Mouse (Mus musculus) naive thymus-derived CD4-positive, alpha-beta T cell, adult 2 months (primary cell): ENCODE results near the gene Pabpc4.
A peak's percentile ranks its signal among the peaks of the same experiment; 100 is the strongest.

Source experiments
- DNase-seq: peaks from one replicate; pipeline ENCODE4 v3.0.0-alpha.2; 2011; ENCODE audit warnings: low read depth

The Pabpc4 gene

GRCm38 (mm10) chr4:123261721-123262401 lies at the start of gene Pabpc4:
Pabpc4 (plus strand) TSS chr4:123262351.
- no peak for DNase-seq

- no peak for DNase-seq
These were observed 48.2 kb upstream of the Pabpc4 start for GRCm38 (mm10) chr4:123213975-123214374.

GRCm38 (mm10) chr4:123215367-123215766 lies 46.8 kb upstream of the Pabpc4 start:
- no peak for DNase-seq

GRCm38 (mm10) chr4:123216782-123217181 lies 45.4 kb upstream of the Pabpc4 start:
- DNase-seq, result peak; percentile 49

GRCm38 (mm10) chr4:123219720-123220357 lies 42.3 kb upstream of the Pabpc4 start:
- peak; percentile 50 for DNase-seq

- DNase-seq, result no peak
These were observed 41.5 kb upstream of the Pabpc4 start for GRCm38 (mm10) chr4:123220637-123221036.

- DNase-seq, result peak; percentile 26
These were observed 38.8 kb upstream of the Pabpc4 start for GRCm38 (mm10) chr4:123223309-123223708.

GRCm38 (mm10) chr4:123225718-123226403 lies 36.3 kb upstream of the Pabpc4 start:
- DNase-seq, result no peak

GRCm38 (mm10) chr4:123227707-123228106 lies 34.4 kb upstream of the Pabpc4 start:
- DNase-seq, result no peak

- DNase-seq, result no peak
These were observed 33.9 kb upstream of the Pabpc4 start for GRCm38 (mm10) chr4:123228270-123228669.

- no peak for DNase-seq
These were observed 33.0 kb upstream of the Pabpc4 start for GRCm38 (mm10) chr4:123229166-123229565.

GRCm38 (mm10) chr4:123232841-123233240 lies 29.3 kb upstream of the Pabpc4 start:
- DNase-seq, result no peak

GRCm38 (mm10) chr4:123233492-123234084 lies 28.6 kb upstream of the Pabpc4 start, which contains the start of gene Heyl:
Heyl (plus strand) TSS chr4:123233556.
- no peak for DNase-seq

- no peak for DNase-seq
These were observed 26.2 kb upstream of the Pabpc4 start for GRCm38 (mm10) chr4:123235835-123236430.

- no peak for DNase-seq
These were observed 25.6 kb upstream of the Pabpc4 start for GRCm38 (mm10) chr4:123236431-123237031.

GRCm38 (mm10) chr4:123237386-123238266 lies 24.5 kb upstream of the Pabpc4 start:
- DNase-seq, result no peak

- no peak for DNase-seq
These were observed 22.6 kb upstream of the Pabpc4 start for GRCm38 (mm10) chr4:123239361-123240203.

- DNase-seq, result no peak
These were observed 15.9 kb upstream of the Pabpc4 start for GRCm38 (mm10) chr4:123246221-123246620.

- DNase-seq, result no peak
These were observed 15.5 kb upstream of the Pabpc4 start for GRCm38 (mm10) chr4:123246651-123247050.
